Mouse (Mus musculus): ENCODE measurements around the gene Pla2g4f.

The Pla2g4f gene

GRCm38 (mm10) chr2:120276951-120277350, 37.0 kb downstream of the Pla2g4f start:
- no peak for DNase-seq

- DNase-seq: no peak
Observed at GRCm38 (mm10) chr2:120268635-120269034, 45.3 kb downstream of the Pla2g4f start.

GRCm38 (mm10) chr2:120265523-120265922, 48.4 kb downstream of the Pla2g4f start:
- DNase-seq: no peak

GRCm38 (mm10) chr2:120264858-120265257, 49.1 kb downstream of the Pla2g4f start:
- no peak for DNase-seq

- DNase-seq: no peak
Observed at GRCm38 (mm10) chr2:120262876-120263275, 51.1 kb downstream of the Pla2g4f start.

- no peak for DNase-seq
Observed at GRCm38 (mm10) chr2:120261346-120261745, 52.6 kb downstream of the Pla2g4f start.

- no peak for DNase-seq
Observed at GRCm38 (mm10) chr2:120256259-120256658, 57.7 kb downstream of the Pla2g4f start.

- no peak for DNase-seq
Observed at GRCm38 (mm10) chr2:120252644-120253043, 61.3 kb downstream of the Pla2g4f start.
